Mouse (Mus musculus) midbrain, postnatal 0 days (tissue): ENCODE measurements around the gene Pum1. TPM values are rescaled to one million over a fixed set of nuclear protein-coding genes. Genes with fewer than 3 reads are reported as not detected.

Source experiments
- ATAC-seq: fragments of 200-750 bp; cut with Nextera tagmentation; 2 replicates; pipeline ENCODE4 v1.8.0; 2017; ENCODE audit warnings: moderate number of reproducible peaks, mild to moderate bottlenecking, moderate TSS enrichment, moderate library complexity; ENCODE audit not compliant: low FRiP score
- DNase-seq: peaks from one replicate; pipeline ENCODE4 v3.0.0-alpha.2; 2015; ENCODE audit warnings: low spot score
- H3K27ac ChIP-seq: fragments of 300-500 bp; sonication (generic); 2 replicates; pipeline ENCODE4 v1.5.1; 2014; ENCODE audit warnings: low read depth, mild to moderate bottlenecking, low read length, mixed read lengths
- H3K27me3 ChIP-seq: fragments of 300-500 bp; sonication (generic); 2 replicates; pipeline ENCODE4 v1.6.1; 2014; ENCODE audit warnings: low read length, control low read depth, mixed read lengths; ENCODE audit not compliant: insufficient read depth
- H3K36me3 ChIP-seq: fragments of 300-500 bp; sonication (generic); 2 replicates; pipeline ENCODE4 v1.6.1; 2014; ENCODE audit warnings: low read length, control low read depth, mixed read lengths; ENCODE audit not compliant: insufficient read depth
- H3K4me1 ChIP-seq: fragments of 300-500 bp; sonication (generic); 2 replicates; pipeline ENCODE4 v1.6.1; 2014; ENCODE audit warnings: mild to moderate bottlenecking, control low read depth, antibody characterized with exemption, low read length, mixed read lengths; ENCODE audit not compliant: insufficient read depth
- H3K4me2 ChIP-seq: fragments of 300-500 bp; sonication (generic); 2 replicates; pipeline ENCODE4 v1.6.1; 2014; ENCODE audit warnings: low read depth, mild to moderate bottlenecking, low read length, mixed read lengths; ENCODE audit not compliant: poor library complexity, severe bottlenecking
- H3K4me3 ChIP-seq: fragments of 300-500 bp; sonication (generic); 2 replicates; pipeline ENCODE4 v1.5.1; 2014; ENCODE audit warnings: low read depth, mild to moderate bottlenecking, low read length, moderate library complexity
- H3K9ac ChIP-seq: fragments of 300-500 bp; sonication (generic); replicated peaks from 2 replicates; pipeline ENCODE4 v1.6.1; 2014; ENCODE audit warnings: mild to moderate bottlenecking, low read length, moderate library complexity, mixed read lengths; ENCODE audit not compliant: poor library complexity, severe bottlenecking
- H3K9me3 ChIP-seq: fragments of 300-500 bp; sonication (generic); 2 replicates; pipeline ENCODE4 v1.6.1; 2016; ENCODE audit warnings: low read length, control low read depth
- CTCF ChIP-seq: IDR thresholded peaks from 2 replicates; pipeline ENCODE4 v1.5.1; 2016; ENCODE audit warnings: antibody characterized with exemption, mild to moderate bottlenecking
- WGBS: fragments of 180-500 bp; shearing (Covaris S2); extraction: QIAGEN DNeasy Blood & Tissue Kit; methylation state at CpG from one replicate; pipeline ENCODE4 v1.1.7; 2014; 5-methylcytosine and 5-hydroxymethylcytosine counted together
- polyA plus RNA-seq: library from polyadenylated mRNA; unstranded; fragments of >200 nt; fragmentation: Nextera tagmentation; extraction: Ambion mirVana; gene quantifications from 2 replicates; pipeline ENCODE4 v1.2.1, GENCODE M21; 2015
- total RNA-seq: library from RNA; depleted of rRNA; stranded (reverse); fragments of >200 nt; gene quantifications from 2 replicates; pipeline ENCODE4 v1.2.3, GENCODE M21; 2014

The Pum1 gene
- total and polyA plus RNA-seq, 2 experiments from 2014 or later, result 73.6 to 87.2 TPM

- Histone ChIP-seq H3K4me2 (no peak overlapping the region), H3K4me1 (peaks cover 36% of the 10 kb centered on the region; the same call in 1 of the 2 replicates), H3K27me3 (no peaks in the 10 kb centered on the region), H3K4me3 (no peak overlapping the region), H3K36me3 (0 out of 2 replicates have a peak, but pooled peaks cover 5% of the 10 kb centered on the region), H3K9me3 (no peaks in the 10 kb centered on the region), H3K9ac (no peak overlapping the region), H3K27ac (no peak overlapping the region)
- ATAC-seq, result no peak
- no peak for TF ChIP-seq CTCF
- peak; percentile 71 for DNase-seq
- WGBS, result 46% methylated on average over 10 of the region's 10 CpGs
These were observed 138.7 kb downstream of the Pum1 start for GRCm38 (mm10) chr4:130801624-130802329.

GRCm38 (mm10) chr4:130803591-130803990, 140.5 kb downstream of the Pum1 start:
- DNase-seq, result no peak
- H3K27me3 ChIP-seq, result no peaks in the 10 kb centered on the region
- H3K4me3 ChIP-seq, result no peak overlapping the region
- peaks cover 21% of the 10 kb centered on the region; the same call in 1 of the 2 replicates for H3K4me1 ChIP-seq
- no peak for TF ChIP-seq CTCF
- H3K36me3 ChIP-seq, result 0 out of 2 replicates have a peak, but pooled peaks cover 5% of the 10 kb centered on the region
- no peak overlapping the region for H3K9ac ChIP-seq
- no peaks in the 10 kb centered on the region for H3K9me3 ChIP-seq
- no peak overlapping the region for H3K4me2 ChIP-seq
- no peak for ATAC-seq
- 43% methylated on average over 2 of the region's 2 CpGs for WGBS
- H3K27ac ChIP-seq, result no peak overlapping the region

GRCm38 (mm10) chr4:130804292-130804691, 141.2 kb downstream of the Pum1 start:
- H3K9ac ChIP-seq, result 0 out of 2 replicates have a peak overlapping the region, but pooled peaks have one; percentile 8
- H3K27me3 ChIP-seq, result no peaks in the 10 kb centered on the region
- no peak for ATAC-seq
- H3K27ac ChIP-seq, result peak overlapping the region; percentile 73; the same call in 1 of the 2 replicates
- no peak for TF ChIP-seq CTCF
- H3K4me1 ChIP-seq, result peaks cover 17% of the 10 kb centered on the region; the same call in 1 of the 2 replicates
- H3K9me3 ChIP-seq, result no peaks in the 10 kb centered on the region
- no peak overlapping the region for H3K4me2 ChIP-seq
- no peak overlapping the region for H3K4me3 ChIP-seq
- 69% methylated on average over 2 of the region's 2 CpGs for WGBS
- DNase-seq, result peak; percentile 60
- 0 out of 2 replicates have a peak, but pooled peaks cover 5% of the 10 kb centered on the region for H3K36me3 ChIP-seq

- H3K27me3 ChIP-seq, result no peaks in the 10 kb centered on the region
- TF ChIP-seq CTCF, result no peak
- ATAC-seq (peak; percentile 77), DNase-seq (peak; percentile 94)
- peak overlapping the region; percentile 29; the same call in 1 of the 2 replicates for H3K9ac ChIP-seq
- no peaks in the 10 kb centered on the region for H3K9me3 ChIP-seq
- 0 out of 2 replicates have a peak, but pooled peaks cover 5% of the 10 kb centered on the region for H3K36me3 ChIP-seq
- H3K4me1 ChIP-seq, result peaks cover 20% of the 10 kb centered on the region
- no peak overlapping the region for H3K4me3 ChIP-seq
- no peak overlapping the region for H3K4me2 ChIP-seq
- 24% methylated on average over 7 of the region's 7 CpGs for WGBS
- peak overlapping the region; percentile 73 for H3K27ac ChIP-seq
These were observed 141.7 kb downstream of the Pum1 start for GRCm38 (mm10) chr4:130804771-130805361.

- no peaks in the 10 kb centered on the region for H3K9me3 ChIP-seq
- no peak overlapping the region for H3K4me2 ChIP-seq
- H3K4me1 ChIP-seq, result peaks cover 21% of the 10 kb centered on the region
- H3K4me3 ChIP-seq, result no peak overlapping the region
- ATAC-seq, result no peak
- no peak for TF ChIP-seq CTCF
- 55% methylated on average over 7 of the region's 7 CpGs for WGBS
- no peak for DNase-seq
- H3K9ac ChIP-seq, result no peak overlapping the region
- H3K27ac ChIP-seq, result peak overlapping the region; percentile 73
- H3K27me3 ChIP-seq, result no peaks in the 10 kb centered on the region
- 0 out of 2 replicates have a peak, but pooled peaks cover 5% of the 10 kb centered on the region for H3K36me3 ChIP-seq
These were observed 142.6 kb downstream of the Pum1 start for GRCm38 (mm10) chr4:130805746-130806145.

- Histone ChIP-seq H3K27ac (no peak overlapping the region), H3K9me3 (no peaks in the 10 kb centered on the region), H3K27me3 (no peaks in the 10 kb centered on the region), H3K4me2 (no peak overlapping the region), H3K4me1 (peaks cover 30% of the 10 kb centered on the region), H3K36me3 (0 out of 2 replicates have a peak, but pooled peaks cover 5% of the 10 kb centered on the region), H3K9ac (no peak overlapping the region), H3K4me3 (no peak overlapping the region)
- no peak for DNase-seq
- 89% methylated on average over 9 of the region's 9 CpGs for WGBS
- no peak for TF ChIP-seq CTCF
- no peak for ATAC-seq
These were observed 143.6 kb downstream of the Pum1 start for GRCm38 (mm10) chr4:130806746-130807145.
